Mouse (Mus musculus): Measurements from ENCODE around the gene Wdr31. TPM values are rescaled to one million over a fixed set of nuclear protein-coding genes. Genes with fewer than 3 reads are reported as not detected.
"Not testable (repeated sequence)": the region's sequence is repeated elsewhere in the genome, so short reads cannot be mapped to it uniquely, and the experiment has no call there.

Gene Wdr31
- total RNA-seq, 2 experiments from 2014 or later: 7.8 to 8.6 TPM

DNA sequence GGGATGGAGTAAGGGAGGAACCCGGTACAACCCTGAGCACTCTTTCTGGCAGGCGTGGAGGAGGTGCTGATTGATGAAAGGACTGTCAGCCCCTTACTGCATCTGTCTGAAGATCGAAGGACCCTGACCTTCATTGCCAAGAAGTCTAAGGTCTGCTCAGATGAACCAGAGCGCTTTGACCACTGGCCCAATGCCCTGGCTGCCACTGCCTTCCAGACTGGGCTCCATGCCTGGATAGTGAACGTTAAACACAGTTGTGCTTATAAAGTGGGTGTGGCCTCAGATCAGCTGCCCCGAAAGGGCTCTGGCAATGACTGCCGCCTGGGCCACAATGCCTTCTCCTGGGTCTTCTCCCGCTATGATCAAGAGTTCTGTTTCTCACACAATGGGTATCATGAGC lies 25.2 kb upstream of the Wdr31 start:
- DNase-seq: no peak

DNA sequence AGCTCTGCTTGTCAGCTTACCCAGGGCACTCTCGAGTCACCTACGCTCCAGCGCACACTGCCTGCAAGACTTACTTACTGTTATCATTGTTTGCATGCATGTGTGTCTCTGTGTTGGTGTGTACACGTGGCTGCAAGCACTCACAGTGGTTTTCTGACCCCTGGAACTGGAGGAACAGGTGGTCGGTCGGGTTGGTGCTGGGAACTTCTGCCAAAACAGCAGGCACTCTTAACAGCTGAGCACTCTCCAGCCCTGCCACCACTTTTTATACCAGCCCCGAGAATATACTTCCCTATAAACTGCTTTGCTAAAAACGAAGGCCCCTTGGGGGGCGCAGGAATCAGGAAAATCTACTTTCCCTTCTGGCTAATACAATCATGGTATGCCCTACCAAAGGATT lies 23.5 kb upstream of the Wdr31 start:
- DNase-seq: no peak

DNA sequence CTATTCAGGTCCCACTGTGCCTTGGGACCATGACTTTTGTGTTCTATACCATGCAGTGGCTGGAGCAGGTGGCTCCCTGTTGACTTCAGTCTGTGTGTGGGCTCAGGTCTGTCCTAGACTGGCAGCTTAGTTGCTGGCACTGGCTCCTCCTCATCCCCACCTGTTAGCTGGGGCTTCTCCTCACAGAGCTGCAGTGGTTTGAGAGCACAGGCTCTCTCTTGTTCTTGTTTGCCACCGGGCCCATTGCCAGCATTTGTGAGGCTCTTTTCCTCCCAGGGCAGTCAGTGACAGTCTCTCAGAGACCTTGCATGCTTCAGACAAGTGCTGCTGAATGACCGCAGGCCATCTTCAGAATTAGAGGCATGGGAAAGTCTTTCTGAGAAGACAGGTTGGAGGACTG lies 22.0 kb upstream of the Wdr31 start:
- no peak for DNase-seq

- DNase-seq: no peak
These were observed 17.2 kb upstream of the Wdr31 start for GRCm38 (mm10) chr4:62487914-62488313.

DNA sequence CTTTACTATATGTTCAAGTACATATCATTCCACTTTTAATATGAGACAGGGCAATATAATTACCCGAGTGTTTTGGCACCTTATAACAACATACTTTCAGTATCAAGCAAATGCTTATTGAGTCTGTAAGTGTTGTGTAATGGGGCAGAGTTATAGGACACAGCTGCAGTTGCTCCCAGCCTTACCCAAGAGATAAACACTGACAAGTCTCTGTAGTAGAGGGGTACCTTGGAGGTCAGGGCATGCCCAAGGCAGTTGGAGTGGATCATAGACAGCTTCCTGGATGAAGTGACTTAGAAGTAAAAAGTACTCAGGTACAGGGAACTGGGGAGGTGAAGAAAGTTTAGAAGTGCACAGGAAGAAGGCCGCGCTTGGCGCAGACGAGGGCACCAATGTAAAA lies 16.5 kb upstream of the Wdr31 start:
- DNase-seq: no peak

DNA sequence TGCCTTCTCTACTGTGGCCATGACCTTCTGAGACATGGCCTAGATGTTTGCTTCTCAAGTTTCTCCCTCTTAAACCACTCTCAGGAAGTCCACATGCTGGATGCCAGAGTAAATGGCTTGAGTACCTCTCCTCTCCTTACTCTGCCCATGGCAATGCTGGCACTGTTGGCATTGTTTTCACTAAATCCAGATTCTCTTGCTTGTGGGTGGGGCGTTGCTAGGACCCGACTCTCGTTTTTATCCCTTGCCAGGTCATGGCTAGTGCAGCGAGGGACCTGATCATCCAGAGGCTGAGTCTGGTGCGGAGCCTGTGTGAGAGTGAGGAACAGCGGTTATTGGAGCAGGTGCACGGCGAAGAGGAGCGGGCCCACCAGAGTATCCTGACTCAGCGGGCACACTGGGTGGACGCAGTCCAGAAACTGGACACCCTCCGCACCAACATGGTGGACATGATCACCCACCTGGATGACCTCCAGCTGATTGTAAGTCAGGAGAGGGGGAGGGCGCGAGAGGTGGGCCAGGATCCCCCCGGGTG lies 15.5 kb upstream of the Wdr31 start:
- no peak for DNase-seq

DNA sequence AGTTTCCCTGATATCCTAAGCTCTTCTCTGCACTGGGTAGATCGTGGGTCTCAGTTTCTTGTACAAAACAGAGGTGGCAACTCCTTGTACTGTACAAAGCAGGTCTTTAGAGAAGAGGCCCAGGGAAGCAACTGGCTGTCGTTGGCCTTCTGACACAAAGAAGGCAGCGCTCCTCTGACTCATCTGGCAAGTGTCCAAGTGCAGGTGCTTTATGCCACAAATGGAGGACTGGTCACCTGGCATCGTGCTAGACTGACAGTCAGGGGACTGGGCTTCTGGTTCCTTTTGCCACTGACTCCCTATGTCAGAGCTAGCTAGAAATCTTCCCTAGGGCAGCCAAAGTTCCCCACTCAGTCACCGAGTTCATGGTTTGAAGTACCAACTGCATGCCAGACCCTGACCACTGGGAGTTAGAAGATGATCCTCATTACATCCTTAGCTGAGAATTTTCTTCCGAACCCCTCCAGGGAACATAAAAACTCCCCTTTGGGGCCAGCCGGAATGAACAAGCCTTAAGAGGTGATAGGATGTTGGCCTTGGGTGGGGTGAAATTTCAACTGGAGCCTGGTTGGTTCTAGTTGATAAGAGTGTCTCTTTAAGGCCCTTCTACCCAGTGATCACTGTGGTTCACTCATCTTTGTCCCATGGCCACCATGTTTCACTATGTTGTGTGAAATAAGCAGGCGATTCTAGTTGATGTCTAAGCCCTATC lies 14.9 kb upstream of the Wdr31 start:
- DNase-seq: no peak

GRCm38 (mm10) chr4:62484928-62485327 lies 14.2 kb upstream of the Wdr31 start:
- no peak for DNase-seq

- no peak for DNase-seq
These were observed 10.3 kb upstream of the Wdr31 start for GRCm38 (mm10) chr4:62480709-62481605.

DNA sequence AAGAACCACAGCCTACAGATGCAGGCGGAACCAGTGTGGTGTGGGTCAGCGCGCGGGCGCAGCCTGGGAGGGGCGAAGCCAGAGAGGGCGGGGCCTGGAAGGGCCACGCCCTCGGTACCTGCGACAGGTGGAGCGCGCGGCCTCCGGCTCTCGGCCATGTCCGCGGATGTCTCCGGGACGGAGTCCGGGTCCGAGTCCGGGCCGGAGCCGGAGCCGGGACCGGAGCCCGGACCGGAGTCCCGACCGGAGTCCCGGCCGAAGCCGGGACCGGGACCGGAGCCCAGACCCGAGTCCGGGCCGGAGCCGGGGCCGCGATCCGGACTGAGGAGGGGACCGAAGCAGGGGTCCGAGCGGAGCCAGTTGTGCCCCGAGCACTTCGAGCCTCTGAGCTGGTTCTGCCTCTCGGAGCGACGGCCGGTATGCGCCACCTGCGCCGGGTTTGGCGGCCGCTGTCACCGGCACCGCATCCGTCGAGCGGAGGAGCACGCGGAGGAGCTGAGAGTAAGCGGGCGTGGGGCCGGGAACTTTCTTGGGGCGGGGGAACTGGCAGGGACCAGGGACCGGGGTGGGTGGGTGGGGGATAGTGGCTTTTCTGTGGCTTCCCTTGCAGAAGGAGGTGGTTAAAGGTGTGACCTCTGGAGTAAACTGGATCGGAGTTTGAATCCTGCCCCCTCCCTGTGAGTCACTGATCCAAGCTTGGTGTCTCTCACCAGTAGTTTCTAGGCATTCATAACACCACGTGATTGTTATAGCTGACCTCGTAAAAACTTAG lies 9.4 kb upstream of the Wdr31 start, which contains the start of gene Bspry:
Gene Bspry (plus strand): TSS at position 117 of the 772 bp plus-strand sequence.
- DNase-seq: no peak

GRCm38 (mm10) chr4:62479593-62479936 lies 8.9 kb upstream of the Wdr31 start:
- DNase-seq: not testable (repeated sequence)

DNA sequence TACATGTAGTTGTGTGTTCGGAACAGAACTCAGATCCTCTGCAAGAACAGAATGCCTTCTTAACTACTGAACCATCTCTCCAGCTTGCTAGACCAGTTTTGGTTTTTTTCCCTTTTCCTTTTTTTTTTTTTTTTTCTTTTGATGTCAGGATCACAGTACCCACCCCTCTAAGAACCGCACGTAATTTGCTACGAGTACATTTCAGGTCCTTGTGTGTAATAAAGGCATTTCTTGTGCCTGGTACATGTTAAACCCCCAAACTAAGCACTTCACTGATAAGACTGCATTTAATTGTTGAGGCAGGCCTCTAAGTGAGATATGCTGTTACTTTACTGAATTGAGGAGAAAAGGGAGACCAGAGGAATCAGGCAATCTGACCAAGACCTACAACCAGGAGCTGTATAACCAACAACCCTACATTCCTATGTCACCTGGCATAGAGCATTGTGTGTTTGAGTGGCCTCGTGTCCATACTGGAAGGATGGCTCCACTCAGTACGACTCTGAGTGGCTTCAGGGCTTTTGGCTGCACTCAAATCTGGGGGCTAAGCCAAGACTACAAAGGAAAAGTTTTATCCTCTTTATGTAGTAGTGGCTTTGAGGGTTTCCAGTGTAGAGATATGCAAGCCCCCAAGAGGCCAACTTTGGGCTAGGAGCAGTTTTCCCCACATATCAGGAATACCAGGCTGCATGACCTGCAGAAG lies 7.0 kb upstream of the Wdr31 start:
- no peak for DNase-seq

DNA sequence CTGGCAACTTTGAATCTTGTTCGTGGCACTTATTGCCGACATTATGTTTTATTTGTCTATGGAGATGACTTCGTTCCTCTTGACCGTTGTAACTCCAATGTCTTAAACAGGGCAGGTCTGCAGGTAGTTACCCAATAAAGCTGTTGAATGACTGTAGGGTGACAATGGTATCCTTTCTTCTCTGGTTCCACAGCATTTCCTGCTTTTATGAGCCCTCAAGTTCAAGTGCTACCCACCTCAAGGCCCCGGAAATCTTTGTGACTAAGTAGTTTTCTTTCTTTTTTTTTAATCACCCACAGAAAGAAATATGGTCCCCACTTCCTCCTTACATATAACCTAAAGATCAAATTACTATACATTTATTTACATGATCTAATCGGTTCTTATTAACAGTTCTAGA lies 5.1 kb upstream of the Wdr31 start:
- DNase-seq: no peak

DNA sequence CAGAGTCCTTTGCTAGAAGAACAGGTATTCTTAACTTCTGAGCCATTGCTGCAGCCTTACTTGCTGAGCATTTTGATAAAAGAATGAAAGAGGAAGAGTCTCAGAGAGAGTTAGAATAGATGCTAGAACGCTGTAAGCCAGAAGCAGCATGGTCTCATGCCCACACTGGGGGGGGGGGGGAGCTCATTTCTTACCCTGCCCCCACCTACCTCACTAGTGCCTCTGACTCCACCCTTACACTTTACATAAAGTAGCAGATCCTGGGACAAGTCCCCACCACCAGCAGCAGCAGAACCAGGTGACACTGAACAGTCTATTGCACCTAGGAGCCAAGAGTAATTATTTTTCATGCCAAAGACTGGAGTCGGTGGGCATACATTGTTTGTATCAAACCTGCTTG lies 4.4 kb upstream of the Wdr31 start:
- no peak for DNase-seq

DNA sequence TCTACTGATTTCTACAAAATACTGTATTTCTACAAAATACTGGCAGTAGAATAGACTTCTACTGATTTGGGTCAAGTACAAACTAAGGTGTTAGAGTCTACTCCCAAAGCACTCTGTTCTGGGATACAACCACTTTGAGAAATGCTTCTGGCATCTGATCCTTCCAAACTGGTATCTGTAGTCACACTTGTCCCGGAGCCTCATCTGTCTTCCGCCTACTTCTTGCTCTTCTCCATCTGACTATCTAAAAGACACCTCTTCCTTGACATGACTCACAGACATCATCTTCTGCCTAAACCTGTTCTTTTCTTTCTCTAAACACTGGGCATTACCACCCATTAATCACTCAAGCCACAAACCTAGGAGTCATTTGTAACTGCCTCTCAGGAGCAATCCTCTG lies 1.4 kb upstream of the Wdr31 start:
- no peak for DNase-seq

DNA sequence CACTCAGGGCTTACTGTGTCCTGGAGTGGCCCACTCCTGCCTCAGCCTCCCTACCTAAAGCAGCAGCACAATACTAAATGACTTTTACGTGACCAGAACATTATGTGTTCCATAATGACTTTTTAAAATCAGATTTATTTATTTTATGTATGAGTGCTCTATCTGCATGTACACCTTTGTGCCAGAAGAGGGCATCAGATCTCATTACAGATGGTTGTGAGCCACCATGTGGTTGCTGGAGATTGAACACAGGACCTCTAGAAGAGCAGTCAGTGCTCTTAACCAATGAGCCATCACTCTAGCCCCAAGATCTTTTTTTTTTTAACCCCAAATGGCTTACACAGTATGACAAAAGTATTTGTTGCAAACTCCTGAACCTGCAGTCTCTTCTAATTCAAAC lies 2.5 kb downstream of the Wdr31 start:
- DNase-seq: no peak

GRCm38 (mm10) chr4:62463124-62463523 lies 7.6 kb downstream of the Wdr31 start:
- no peak for DNase-seq

GRCm38 (mm10) chr4:62460348-62460747 lies 10.3 kb downstream of the Wdr31 start:
- no peak for DNase-seq

DNA sequence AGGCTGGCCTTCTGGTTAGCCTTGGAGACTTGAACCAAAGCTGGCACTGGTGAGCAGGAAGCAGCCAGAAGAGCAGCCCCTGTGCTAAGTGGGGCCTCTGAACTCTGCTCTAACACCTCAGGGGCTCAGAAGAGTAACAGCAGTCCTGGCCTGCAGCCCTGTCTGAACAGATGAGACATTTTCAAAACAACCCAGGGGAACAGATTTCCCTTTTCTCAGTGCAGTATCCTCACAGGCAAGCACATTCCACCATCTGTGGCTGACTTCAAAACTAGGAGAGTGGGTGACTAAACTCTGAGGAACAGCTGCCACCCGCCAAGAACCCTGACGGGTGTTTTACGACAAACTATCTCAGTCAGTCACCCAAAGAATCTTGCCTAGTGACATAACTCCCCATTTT lies 11.6 kb downstream of the Wdr31 start:
- peak; percentile 62 to 66 for DNase-seq

GRCm38 (mm10) chr4:62454995-62455394 lies 15.7 kb downstream of the Wdr31 start:
- peak in 1 of 2 experiments; percentile 35 for DNase-seq

- no peak for DNase-seq
These were observed 29.7 kb downstream of the Wdr31 start for GRCm38 (mm10) chr4:62440986-62441385.

GRCm38 (mm10) chr4:62440544-62440943 lies 30.2 kb downstream of the Wdr31 start:
- no peak for DNase-seq
